Mouse (Mus musculus) MEL (cell line): ENCODE measurements around the gene Ndufs1. TPM values are rescaled to one million over a fixed set of nuclear protein-coding genes. Genes with fewer than 3 reads are reported as not detected.

Experiments used
- DNase-seq: peaks from one replicate; pipeline ENCODE4 v3.0.0; 2011; ENCODE audit warnings: low read depth, low spot score
- H3K27ac ChIP-seq: 2 replicates; pipeline ENCODE4 v1.5.1; 2012; ENCODE audit warnings: low read depth, mild to moderate bottlenecking, control low read depth, low read length, moderate library complexity; ENCODE audit not compliant: control insufficient read depth
- H3K27me3 ChIP-seq, 2 experiments: fragments of 150-350 bp in 1 of 2; sonication (generic) in 1 of 2; 2 replicates each; pipeline ENCODE4 v1.6.1; 2012; ENCODE audit warnings: low read length in 2 of 2, mild to moderate bottlenecking in 2 of 2, improper control_type of control experiment in 1 of 2, moderate library complexity in 1 of 2; ENCODE audit not compliant: insufficient read depth in 2 of 2, control insufficient read depth in 1 of 2
- H3K36me3 ChIP-seq, 2 experiments: 2 replicates each; pipeline ENCODE4 v1.6.1; 2012 to 2014; ENCODE audit warnings: low read length in 2 of 2, improper control_type of control experiment in 1 of 2, inconsistent platforms in 1 of 2, mild to moderate bottlenecking in 1 of 2; ENCODE audit not compliant: insufficient read depth in 2 of 2, control insufficient read depth in 1 of 2
- H3K4me1 ChIP-seq, 2 experiments: fragments of 150-350 bp in 1 of 2; sonication (generic) in 1 of 2; 2 replicates each; pipeline ENCODE4 v1.6.1; 2012; ENCODE audit warnings: low read length in 2 of 2, improper control_type of control experiment in 1 of 2, mild to moderate bottlenecking in 1 of 2; ENCODE audit not compliant: insufficient read depth in 2 of 2, control insufficient read depth in 1 of 2
- H3K4me3 ChIP-seq, 2 experiments: fragments of 150-350 bp in 1 of 2; sonication (generic) in 1 of 2; 2 replicates each; pipeline ENCODE4 v1.5.1; 2012; ENCODE audit warnings: low read depth in 2 of 2, low read length in 2 of 2, mild to moderate bottlenecking in 2 of 2, moderate library complexity in 2 of 2, control low read depth in 1 of 2, improper control_type of control experiment in 1 of 2; ENCODE audit not compliant: control insufficient read depth in 1 of 2, insufficient read depth in 1 of 2
- H3K79me2 ChIP-seq: 2 replicates; pipeline ENCODE4 v1.6.1; 2012; ENCODE audit warnings: mild to moderate bottlenecking, low read length, moderate library complexity; ENCODE audit not compliant: control insufficient read depth, poor library complexity, insufficient read depth
- H3K9ac ChIP-seq: 2 replicates; pipeline ENCODE4 v1.6.1; 2012; ENCODE audit warnings: low read depth, mild to moderate bottlenecking, control low read depth, low read length, moderate library complexity; ENCODE audit not compliant: control insufficient read depth, poor library complexity, severe bottlenecking
- H3K9me3 ChIP-seq: fragments of 150-350 bp; sonication (generic); replicated peaks from 2 replicates; pipeline ENCODE4 v1.6.1; 2012; ENCODE audit warnings: mild to moderate bottlenecking, low read length, improper control_type of control experiment, moderate library complexity; ENCODE audit not compliant: insufficient read depth
- CHD1 ChIP-seq: IDR thresholded peaks from 2 replicates; pipeline ENCODE4 v1.6.1; 2012; ENCODE audit warnings: low read depth, mild to moderate bottlenecking, inconsistent platforms, low read length, improper control_type of control experiment
- CHD2 ChIP-seq: IDR thresholded peaks from 2 replicates; pipeline ENCODE4 v1.6.1; 2011; ENCODE audit warnings: low read length, improper control_type of control experiment
- GABPA ChIP-seq: IDR thresholded peaks from 2 replicates; pipeline ENCODE4 v1.6.1; 2012; ENCODE audit warnings: low read depth, mild to moderate bottlenecking, inconsistent platforms, low read length, improper control_type of control experiment, moderate library complexity
- GATA1 ChIP-seq: IDR thresholded peaks from 2 replicates; pipeline ENCODE4 v1.6.1; 2011; ENCODE audit warnings: low read depth, low read length, improper control_type of control experiment
- JUND ChIP-seq: IDR thresholded peaks from 2 replicates; pipeline ENCODE4 v1.6.1; 2011; ENCODE audit warnings: low read depth, mild to moderate bottlenecking, improper control_type of control experiment, low read length
- KAT2A ChIP-seq: conservative IDR thresholded peaks from 2 replicates; pipeline ENCODE4 v1.6.1; 2012; ENCODE audit warnings: low read depth, low read length, improper control_type of control experiment, inconsistent platforms
- MAFK ChIP-seq: IDR thresholded peaks from 2 replicates; pipeline ENCODE4 v1.6.1; 2011; ENCODE audit warnings: low read depth, mild to moderate bottlenecking, low read length, improper control_type of control experiment, borderline replicate concordance
- MAX ChIP-seq: IDR thresholded peaks from 2 replicates; pipeline ENCODE4 v1.6.1; 2011; ENCODE audit warnings: low read length, improper control_type of control experiment
- MEF2A ChIP-seq: IDR thresholded peaks from 2 replicates; pipeline ENCODE4 v1.6.1; 2014; ENCODE audit warnings: low read depth, mild to moderate bottlenecking, inconsistent platforms, low read length, improper control_type of control experiment; ENCODE audit not compliant: poor library complexity, insufficient replicate concordance, severe bottlenecking; ENCODE audit errors: extremely low read depth
- MXI1 ChIP-seq: IDR thresholded peaks from 2 replicates; pipeline ENCODE4 v1.6.1; 2011; ENCODE audit warnings: mild to moderate bottlenecking, low read depth, low read length, improper control_type of control experiment
- NELFE ChIP-seq: IDR thresholded peaks from 2 replicates; pipeline ENCODE4 v1.6.1; 2011; ENCODE audit warnings: low read depth, low read length, improper control_type of control experiment
- NRF1 ChIP-seq: IDR thresholded peaks from 2 replicates; pipeline ENCODE4 v1.6.1; 2014; ENCODE audit warnings: low read depth, mild to moderate bottlenecking, inconsistent platforms, low read length, improper control_type of control experiment, moderate library complexity; ENCODE audit not compliant: poor library complexity, insufficient read depth, severe bottlenecking
- POLR2A ChIP-seq, 2 experiments: IDR thresholded peaks; 2 replicates each; pipeline ENCODE4 v1.6.1; 2011 to 2012; ENCODE audit warnings: low read length in 2 of 2, mild to moderate bottlenecking in 2 of 2, control low read depth in 1 of 2, improper control_type of control experiment in 1 of 2, low read depth in 1 of 2, moderate library complexity in 1 of 2; ENCODE audit not compliant: control insufficient read depth in 1 of 2, insufficient read depth in 1 of 2, poor library complexity in 1 of 2
- RCOR1 ChIP-seq: IDR thresholded peaks from 2 replicates; pipeline ENCODE4 v1.6.1; 2012; ENCODE audit warnings: low read depth, mild to moderate bottlenecking, inconsistent platforms, low read length, improper control_type of control experiment
- SIN3A ChIP-seq: IDR thresholded peaks from 2 replicates; pipeline ENCODE4 v1.6.1; 2012; ENCODE audit warnings: low read length, improper control_type of control experiment, inconsistent platforms
- TAL1 ChIP-seq: IDR thresholded peaks from 2 replicates; pipeline ENCODE4 v1.6.1; 2012; ENCODE audit warnings: mild to moderate bottlenecking, inconsistent platforms, low read length, moderate library complexity, mixed read lengths
- TCF12 ChIP-seq: IDR thresholded peaks from 2 replicates; pipeline ENCODE4 v1.6.1; 2014; ENCODE audit warnings: low read depth, mild to moderate bottlenecking, inconsistent platforms, low read length, improper control_type of control experiment, moderate library complexity
- UBTF ChIP-seq: IDR thresholded peaks from 2 replicates; pipeline ENCODE4 v1.6.1; 2012; ENCODE audit warnings: low read depth, mild to moderate bottlenecking, inconsistent platforms, low read length, improper control_type of control experiment, moderate library complexity, borderline replicate concordance; ENCODE audit not compliant: insufficient read depth
- USF1 ChIP-seq: IDR thresholded peaks from 2 replicates; pipeline ENCODE4 v1.6.1; 2014; ENCODE audit warnings: low read depth, mild to moderate bottlenecking, inconsistent platforms, low read length, improper control_type of control experiment, moderate library complexity
- USF2 ChIP-seq, 2 experiments: IDR thresholded peaks; 2 replicates each; pipeline ENCODE4 v1.6.1; 2011 to 2012; ENCODE audit warnings: improper control_type of control experiment in 2 of 2, low read length in 2 of 2, borderline replicate concordance in 1 of 2, inconsistent platforms in 1 of 2, low read depth in 1 of 2, mild to moderate bottlenecking in 1 of 2; ENCODE audit not compliant: insufficient read depth in 1 of 2
- ZC3H11A ChIP-seq: IDR thresholded peaks from 2 replicates; pipeline ENCODE4 v1.6.1; 2012; ENCODE audit warnings: low read depth, mild to moderate bottlenecking, inconsistent platforms, low read length, improper control_type of control experiment
- ZKSCAN1 ChIP-seq: IDR thresholded peaks from 2 replicates; pipeline ENCODE4 v1.6.1; 2012; ENCODE audit warnings: low read depth, mild to moderate bottlenecking, inconsistent platforms, low read length, improper control_type of control experiment, moderate library complexity
- ZMIZ1 ChIP-seq: IDR thresholded peaks from 2 replicates; pipeline ENCODE4 v1.6.1; 2012; ENCODE audit warnings: low read depth, mild to moderate bottlenecking, inconsistent platforms, low read length, improper control_type of control experiment, moderate library complexity
- ZNF384 ChIP-seq: IDR thresholded peaks from 2 replicates; pipeline ENCODE4 v1.6.1; 2012; ENCODE audit warnings: low read depth, mild to moderate bottlenecking, inconsistent platforms, low read length, improper control_type of control experiment
- polyA plus RNA-seq, 2 experiments: library from polyadenylated mRNA; stranded (reverse) in 1 of 2; unstranded in 1 of 2; fragments of >175 nt in 1 of 2; fragments of >200 nt in 1 of 2; gene quantifications; 2 replicates each; pipeline versions ENCODE4 v1.2.1 to v1.2.4; 2012; ENCODE audit warnings: low replicate concordance in 2 of 2, low read depth in 1 of 2; ENCODE audit not compliant: insufficient read length in 2 of 2, insufficient read depth in 1 of 2, missing spikeins in 1 of 2
- total RNA-seq: library from RNA; depleted of rRNA; stranded (reverse); fragments of 300-350 nt; gene quantifications from 2 replicates; pipeline ENCODE4 v1.2.3, GENCODE M21; 2012

Ndufs1 gene
- total and polyA plus RNA-seq, 3 experiments, result 124 to 163 (median 139) TPM

- H3K4me1 ChIP-seq, result peaks cover 17 to 19% of the 10 kb centered on the region in 2 experiments
- no peak overlapping the region for H3K9ac ChIP-seq
- H3K9me3 ChIP-seq, result no peaks in the 10 kb centered on the region
- TF ChIP-seq NELFE, result no peak
- no peak for TF ChIP-seq UBTF
- no peak for TF ChIP-seq ZMIZ1
- TF ChIP-seq MAX, result no peak
- no peak for TF ChIP-seq SIN3A
- TF ChIP-seq JUND, result no peak
- no peak for TF ChIP-seq POLR2A (IDR thresholded peaks at IDR 0.05; ENCODE audit: control insufficient read depth in 1 of 2, insufficient read depth in 1 of 2, low read depth in 1 of 2, low read length in 2 of 2, poor library complexity in 1 of 2)
- TF ChIP-seq CHD1, result no peak
- no peak for TF ChIP-seq TAL1
- TF ChIP-seq MEF2A, result no peak
- no peak for TF ChIP-seq ZC3H11A
- TF ChIP-seq GABPA, result no peak
- TF ChIP-seq MAFK, result no peak
- no peak for TF ChIP-seq USF2 (IDR thresholded peaks at IDR 0.05; ENCODE audit: borderline replicate concordance in 1 of 2, insufficient read depth in 1 of 2, low read depth in 1 of 2, low read length in 2 of 2)
- H3K79me2 ChIP-seq, result no peaks in the 10 kb centered on the region
- H3K4me3 ChIP-seq, result no peak overlapping the region
- no peak overlapping the region for H3K27ac ChIP-seq
- DNase-seq, result no peak
- H3K36me3 ChIP-seq, result peaks cover 13 to 25% of the 10 kb centered on the region in 2 experiments
- H3K27me3 ChIP-seq, result no peaks in the 10 kb centered on the region
Observed at GRCm38 (mm10) chr1:63123823-63124450, 52.7 kb downstream of the Ndufs1 start.

- H3K36me3 ChIP-seq, result peaks cover 13 to 37% of the 10 kb centered on the region in 2 experiments
- DNase-seq, result no peak
- no peak overlapping the region for H3K9ac ChIP-seq
- TF ChIP-seq UBTF, result no peak
- no peak for TF ChIP-seq NELFE
- no peak for TF ChIP-seq ZNF384
- TF ChIP-seq USF1, result no peak
- TF ChIP-seq ZC3H11A, result no peak
- TF ChIP-seq RCOR1, result no peak
- no peak for TF ChIP-seq POLR2A (IDR thresholded peaks at IDR 0.05; ENCODE audit: control insufficient read depth in 1 of 2, insufficient read depth in 1 of 2, low read depth in 1 of 2, low read length in 2 of 2, poor library complexity in 1 of 2)
- no peak for TF ChIP-seq NRF1
- no peak for TF ChIP-seq MXI1
- TF ChIP-seq TCF12, result no peak
- TF ChIP-seq ZMIZ1, result no peak
- TF ChIP-seq MAX, result no peak
- TF ChIP-seq SIN3A, result no peak
- no peak for TF ChIP-seq GABPA
- no peak for TF ChIP-seq USF2 (IDR thresholded peaks at IDR 0.05; ENCODE audit: borderline replicate concordance in 1 of 2, insufficient read depth in 1 of 2, low read depth in 1 of 2, low read length in 2 of 2)
- TF ChIP-seq CHD2, result no peak
- TF ChIP-seq KAT2A, result no peak
- TF ChIP-seq ZKSCAN1, result no peak
- no peak for TF ChIP-seq JUND
- TF ChIP-seq GATA1, result no peak
- peaks cover 23 to 25% of the 10 kb centered on the region in 2 experiments for H3K4me1 ChIP-seq
- H3K27me3 ChIP-seq, result no peaks in the 10 kb centered on the region
- H3K9me3 ChIP-seq, result no peaks in the 10 kb centered on the region
- H3K4me3 ChIP-seq, result no peak overlapping the region
- H3K27ac ChIP-seq, result no peak overlapping the region
- H3K79me2 ChIP-seq, result peaks cover 8% of the 10 kb centered on the region
Observed at GRCm38 (mm10) chr1:63122005-63122404, 54.6 kb downstream of the Ndufs1 start.
